Mouse (Mus musculus): Measurements from ENCODE around the gene Psma3. TPM values are rescaled to one million over a fixed set of nuclear protein-coding genes. Genes with fewer than 3 reads are reported as not detected.

The Psma3 gene
- 100 to 1,000 TPM; 206 to 233 TPM for total RNA-seq (2023)

GRCm38 (mm10) chr12:70974441-70975266 lies at the start of gene Psma3:
TSS of gene Psma3 (plus strand) at chr12:70974621.

DNA sequence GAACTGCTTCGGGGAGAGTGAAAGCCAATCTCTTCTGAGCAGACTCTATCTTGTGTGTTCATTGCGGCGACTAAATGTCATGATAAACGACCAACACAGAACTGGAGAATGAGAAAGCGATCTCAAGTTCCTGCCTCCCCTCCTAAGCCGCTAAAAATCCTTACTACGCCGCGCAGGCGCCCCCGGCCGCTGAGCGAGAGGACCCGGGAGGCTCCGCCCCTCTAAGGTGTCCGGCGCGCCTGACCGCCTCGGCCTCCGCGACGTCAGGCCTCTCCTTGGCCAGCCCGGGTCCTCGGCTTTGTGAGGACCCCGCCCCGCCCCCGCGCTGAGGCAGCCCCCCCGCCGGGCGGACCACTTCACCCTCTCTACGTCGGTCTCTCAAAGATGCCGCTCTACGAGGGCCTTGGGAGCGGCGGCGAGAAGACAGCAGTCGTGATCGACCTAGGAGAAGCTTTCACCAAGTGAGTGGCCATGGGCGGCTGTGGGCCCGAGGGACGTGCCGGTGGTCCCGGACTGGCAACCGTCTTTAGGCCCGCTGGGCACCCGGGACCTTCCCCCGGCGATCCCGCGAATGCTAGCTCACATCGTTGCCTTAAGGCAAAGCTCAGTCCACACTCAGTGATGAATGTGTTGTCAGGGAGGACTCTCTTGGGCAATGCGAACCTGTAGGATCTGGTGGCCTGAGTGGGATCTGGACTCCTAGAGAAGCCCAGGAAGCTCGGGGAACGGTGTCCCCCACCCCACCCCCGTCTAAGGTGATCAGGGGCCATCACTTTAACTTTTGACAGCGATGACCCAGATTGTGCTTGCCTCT lies 36.6 kb upstream of the Psma3 start, which contains the start of gene Actr10:
TSS of gene Actr10 (plus strand) at position 287 of the 814 bp plus-strand sequence.

DNA sequence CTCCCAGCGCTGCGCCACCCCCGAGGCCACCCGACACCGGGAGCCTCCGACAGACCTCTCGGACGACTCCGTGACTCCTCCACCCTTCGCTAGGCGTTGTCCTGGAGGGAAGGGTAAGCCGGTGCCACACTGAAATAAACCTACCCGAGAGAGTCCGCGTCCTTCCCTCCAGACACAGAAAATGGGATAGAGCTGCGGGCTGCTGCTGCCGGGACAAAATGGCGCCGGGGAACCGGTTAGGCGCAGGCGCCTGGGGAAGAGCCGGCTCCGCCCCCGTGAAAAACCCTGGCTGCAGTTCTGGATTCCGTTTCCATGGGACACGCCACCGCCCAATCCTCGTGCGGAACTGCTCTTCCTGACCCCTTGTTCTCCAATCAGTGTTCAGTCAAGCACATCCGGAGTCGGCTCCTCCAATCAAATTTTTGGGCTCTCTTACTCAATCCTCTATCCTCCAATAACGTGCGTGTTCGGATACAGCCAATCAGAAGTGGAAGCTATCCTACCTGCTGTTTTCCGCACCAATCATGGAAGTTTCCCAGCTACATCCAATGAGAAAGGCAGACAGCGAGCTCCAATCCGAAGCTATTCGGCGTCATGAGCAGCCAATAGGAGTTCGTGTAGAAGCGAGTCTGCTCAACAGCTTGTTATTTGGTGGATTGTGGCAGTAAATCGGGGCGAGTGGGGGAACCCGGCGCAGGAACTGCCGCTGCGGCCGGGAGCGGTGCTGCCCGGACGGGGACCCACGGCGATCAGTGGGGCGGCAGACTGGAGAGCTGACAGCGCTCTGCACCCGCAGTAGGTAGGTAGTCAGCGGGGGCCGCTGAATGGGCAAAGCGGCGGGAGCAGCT lies 41.2 kb downstream of the Psma3 start, which contains the start of gene Arid4a:
TSS of gene Arid4a (plus strand) at position 628 of the 848 bp plus-strand sequence.

Other genes with a start within 250 kb of the Psma3 start
- 1 to 10 TPM; 8.4 to 8.6 TPM for gene Frmd6, start 149.1 kb upstream of the Psma3 start, total RNA-seq (2023)
- gene Actr10, start 36.8 kb upstream of the Psma3 start, total RNA-seq (2023) = 100 to 1,000 TPM; 109 to 116 TPM
- 10 to 100 TPM; 68.1 to 81.9 TPM for gene Arid4a, start 41.4 kb downstream of the Psma3 start, total RNA-seq (2023)
- gene Tomm20l, start 136.8 kb downstream of the Psma3 start, total RNA-seq (2023) = not detected
- gene Timm9, start 162.1 kb downstream of the Psma3 start, total RNA-seq (2023) = 10 to 100 TPM; 29.5 to 40.6 TPM
- gene 2700049A03Rik, start 162.2 kb downstream of the Psma3 start, total RNA-seq (2023) = 10 to 100 TPM; 14.2 to 15.1 TPM

Measured in B cell, adult 67 days (primary cell).